Mouse (Mus musculus): ENCODE measurements around the gene Dsel. TPM values are rescaled to one million over a fixed set of nuclear protein-coding genes. Genes with fewer than 3 reads are reported as not detected.

The Dsel gene
- total RNA-seq (2023; ENCODE audit: inconsistent age): 1.1 to 1.5 TPM (median 1.4 TPM) in 4 replicates

DNA sequence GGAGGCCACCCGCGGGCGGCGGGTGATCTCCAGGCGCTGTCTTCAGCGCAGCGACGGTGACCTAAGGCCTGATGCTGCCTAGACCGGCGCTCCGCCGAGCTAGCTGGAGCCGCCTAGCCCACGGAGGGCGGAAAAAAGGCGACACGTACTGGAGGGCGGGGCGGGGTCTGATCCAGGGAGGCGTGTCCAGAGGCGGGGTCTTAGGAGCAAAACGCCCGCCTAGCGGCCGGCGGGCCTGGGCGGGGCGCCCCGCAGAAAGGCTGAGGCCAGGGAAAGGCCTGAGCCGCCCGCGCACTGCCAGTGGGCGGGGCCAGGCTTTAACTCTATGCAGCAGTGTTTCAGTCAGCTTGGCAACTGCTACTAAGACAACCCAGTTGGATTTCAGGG lies at the start of gene Dsel:
TSS of gene Dsel (minus strand) at position 140 of the 387 bp plus-strand sequence.

